Mouse (Mus musculus): Measurements from ENCODE around the gene Cul5. TPM values are rescaled to one million over a fixed set of nuclear protein-coding genes. Genes with fewer than 3 reads are reported as not detected.

Gene Cul5
- total RNA-seq, 2 experiments from 2014 or later: 60.7 to 62.9 TPM

DNA sequence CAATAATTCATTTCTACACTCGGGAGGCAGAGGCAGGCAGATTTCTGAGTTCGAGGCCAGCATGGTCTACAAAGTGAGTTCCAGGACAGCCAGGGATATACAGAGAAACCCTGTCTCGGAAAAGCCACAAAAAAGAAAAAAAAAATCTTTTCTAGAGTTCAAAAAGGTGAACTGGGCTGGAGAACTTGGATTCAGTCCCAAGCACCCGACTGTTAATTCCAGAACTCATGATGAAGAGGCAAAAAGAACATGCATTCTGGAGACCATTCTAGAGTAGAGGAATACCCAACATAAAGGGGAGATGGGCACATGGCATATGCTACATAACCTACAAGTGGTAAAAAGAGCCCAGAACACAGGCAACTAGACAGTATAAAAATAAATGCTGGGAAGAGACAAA, 62.0 kb downstream of the Cul5 start:
- no peak for DNase-seq (ENCODE audit: low spot score in 2 of 2)

DNA sequence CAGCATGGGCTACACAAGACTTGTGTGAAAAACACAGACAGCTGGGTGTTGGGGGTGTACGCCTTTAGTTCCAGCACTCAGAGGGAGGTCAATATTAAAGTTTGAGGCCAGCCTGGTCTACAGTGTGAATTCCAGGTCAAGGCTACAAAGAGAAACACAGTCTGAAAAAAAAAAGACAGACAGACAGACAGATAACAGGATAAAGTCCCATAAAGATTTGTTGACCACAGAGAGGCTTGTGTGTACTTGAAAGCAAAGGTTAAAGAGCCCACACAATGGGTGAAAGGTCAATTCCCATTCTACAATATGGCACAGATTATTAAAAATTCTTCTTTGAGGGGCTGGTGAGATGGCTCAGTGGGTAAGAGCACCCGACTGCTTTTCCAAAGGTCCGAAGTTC, 62.6 kb downstream of the Cul5 start:
- DNase-seq (ENCODE audit: low spot score in 2 of 2): no peak

DNA sequence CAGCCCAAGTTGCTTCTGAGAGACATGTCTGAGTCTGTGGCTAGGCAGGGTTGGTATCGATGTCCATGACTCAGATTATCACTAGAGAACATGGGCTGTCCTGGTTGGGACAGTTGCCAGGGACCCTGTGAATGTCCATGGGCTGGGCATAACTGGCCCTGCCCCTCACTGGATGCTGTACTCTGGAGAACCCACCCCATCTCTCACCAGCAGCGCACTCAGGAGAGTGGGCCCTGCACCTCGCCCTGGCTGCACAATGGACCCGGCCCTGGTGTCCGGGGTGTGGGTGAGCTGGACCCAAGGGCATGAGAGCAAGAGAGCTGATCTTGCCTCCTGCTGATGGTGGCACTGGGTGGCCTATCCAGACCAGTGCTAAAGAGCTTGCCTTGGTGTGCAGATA, 64.9 kb downstream of the Cul5 start:
- DNase-seq (ENCODE audit: low spot score in 2 of 2): no peak

DNA sequence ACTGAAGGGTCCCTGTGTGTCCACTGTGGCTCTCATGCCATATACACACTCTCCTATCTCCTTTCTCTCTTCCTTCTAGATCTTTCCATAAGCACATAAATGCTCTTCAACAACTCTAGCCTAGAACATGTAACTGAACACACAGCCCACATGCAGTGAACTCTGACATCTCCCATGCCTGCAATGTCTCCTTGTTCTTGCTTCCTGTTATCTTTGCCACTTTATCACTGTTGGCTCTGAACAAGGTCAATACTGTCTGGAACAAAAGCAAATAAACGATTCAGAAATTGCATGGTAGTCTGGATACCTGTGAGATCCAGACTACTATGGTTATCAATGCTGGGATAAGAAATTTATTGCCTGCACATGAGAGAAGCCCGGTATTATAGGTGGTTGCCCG, 66.0 kb downstream of the Cul5 start:
- no peak for DNase-seq (ENCODE audit: low spot score in 2 of 2)

DNA sequence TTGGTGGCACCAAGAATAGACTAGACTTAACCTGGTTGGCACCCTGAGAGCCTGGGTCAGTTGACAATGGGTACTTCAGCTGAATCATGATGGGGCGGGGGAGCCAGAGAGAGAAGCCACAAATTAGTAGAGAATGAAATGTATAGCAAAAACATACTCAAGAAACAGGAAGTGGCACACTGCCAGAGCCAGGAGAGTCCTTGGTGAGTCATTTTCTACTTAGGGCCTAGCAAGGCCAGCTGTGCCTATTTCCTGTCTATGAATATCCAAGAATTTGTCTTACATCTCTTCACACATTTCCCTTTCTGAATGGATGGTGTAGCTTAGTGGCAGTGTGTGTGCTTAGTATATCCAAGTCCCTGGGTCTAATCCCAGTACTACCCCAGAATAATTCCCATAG, 66.4 kb downstream of the Cul5 start:
- no peak for DNase-seq (ENCODE audit: low spot score in 2 of 2)

DNA sequence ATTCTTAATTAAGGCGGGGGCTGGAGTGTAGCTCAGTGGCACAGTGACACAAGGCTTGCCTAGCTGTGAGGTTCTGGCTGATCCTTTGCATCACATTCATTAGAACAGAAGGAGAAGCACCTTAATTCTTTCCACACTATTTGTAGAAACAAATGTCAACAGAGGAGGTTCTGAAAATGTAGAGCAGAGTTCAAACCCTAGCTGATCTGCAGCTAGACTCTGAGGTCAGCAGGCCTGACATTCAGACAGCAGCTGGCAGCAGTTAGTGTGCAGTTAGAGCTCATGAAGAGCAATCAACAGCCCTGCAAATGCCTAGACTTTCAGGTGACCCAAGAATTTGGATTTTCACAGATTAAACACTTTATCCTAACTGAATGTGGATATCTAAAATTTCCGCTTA, 68.3 kb downstream of the Cul5 start:
- DNase-seq (ENCODE audit: low spot score in 2 of 2): no peak

DNA sequence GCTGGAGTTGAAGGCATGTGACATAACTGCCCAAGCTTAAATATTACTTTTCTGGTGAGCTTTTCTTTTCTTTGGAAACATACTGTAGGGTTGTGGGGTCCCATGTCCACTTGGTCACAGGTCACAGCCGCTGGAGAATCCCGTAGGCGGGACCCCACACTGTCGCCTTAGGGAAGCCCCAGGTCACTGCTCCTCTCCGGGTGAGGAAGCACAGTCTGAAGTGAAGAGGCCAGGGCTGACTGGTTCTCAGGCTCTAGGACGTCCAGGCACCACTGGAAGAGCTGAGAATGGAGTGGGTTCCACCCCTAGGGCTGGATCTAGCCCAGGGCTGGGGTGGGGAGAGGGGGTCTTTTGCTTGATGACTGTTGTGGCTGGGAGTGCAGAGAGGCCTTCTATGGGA, 71.2 kb downstream of the Cul5 start:
- no peak for DNase-seq (ENCODE audit: low spot score in 2 of 2)

DNA sequence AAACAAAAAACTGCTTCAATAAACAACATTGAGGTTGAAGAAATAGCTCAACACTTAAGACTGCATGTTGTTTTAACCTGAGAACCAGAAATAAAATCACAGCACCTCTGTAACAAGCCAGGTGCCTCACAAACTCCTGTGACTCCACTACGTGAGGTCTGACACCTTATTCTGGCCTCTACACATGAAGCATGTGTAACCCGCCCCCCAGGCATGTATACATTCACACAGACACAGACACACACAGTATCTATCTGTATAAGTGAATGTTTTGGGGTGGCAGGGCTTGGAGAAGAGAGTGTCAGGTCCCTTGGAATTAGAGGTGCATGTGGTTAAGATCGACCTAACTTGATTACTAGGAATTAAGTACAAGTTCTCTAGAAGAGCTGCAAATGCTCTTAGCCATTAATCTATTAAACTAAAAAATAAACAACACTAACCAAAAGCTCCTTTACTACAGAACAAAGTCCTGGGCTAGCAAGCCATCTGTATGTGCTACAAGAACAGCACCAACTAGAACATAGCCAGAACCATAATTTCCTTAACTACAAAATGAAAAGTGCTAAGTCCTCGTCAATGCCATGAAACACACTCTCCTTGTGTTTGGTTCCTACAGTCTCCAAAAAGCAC, 72.7 kb downstream of the Cul5 start:
- DNase-seq (ENCODE audit: low spot score in 2 of 2): no peak

DNA sequence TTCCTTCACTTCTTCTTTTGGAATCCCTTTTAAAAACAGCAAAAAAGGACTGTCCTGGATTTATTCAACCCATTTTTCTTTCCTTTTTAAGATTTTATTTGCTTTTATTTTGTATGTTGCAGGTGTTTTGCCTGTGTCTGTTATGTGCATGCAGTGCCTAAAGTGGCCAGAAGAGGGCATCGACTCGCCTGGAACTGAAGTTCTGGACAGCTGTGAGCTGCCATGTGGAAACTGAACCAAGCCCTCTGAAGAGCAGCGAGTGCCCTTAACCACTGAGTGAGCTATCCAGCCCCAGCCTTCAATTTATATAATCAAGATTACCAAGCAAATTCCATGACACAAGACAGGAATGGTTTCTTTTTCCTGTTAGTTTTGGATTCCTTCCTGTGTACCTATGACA, 75.0 kb downstream of the Cul5 start:
- DNase-seq (ENCODE audit: low spot score in 2 of 2): peak in 1 of 2 experiments; percentile 65

DNA sequence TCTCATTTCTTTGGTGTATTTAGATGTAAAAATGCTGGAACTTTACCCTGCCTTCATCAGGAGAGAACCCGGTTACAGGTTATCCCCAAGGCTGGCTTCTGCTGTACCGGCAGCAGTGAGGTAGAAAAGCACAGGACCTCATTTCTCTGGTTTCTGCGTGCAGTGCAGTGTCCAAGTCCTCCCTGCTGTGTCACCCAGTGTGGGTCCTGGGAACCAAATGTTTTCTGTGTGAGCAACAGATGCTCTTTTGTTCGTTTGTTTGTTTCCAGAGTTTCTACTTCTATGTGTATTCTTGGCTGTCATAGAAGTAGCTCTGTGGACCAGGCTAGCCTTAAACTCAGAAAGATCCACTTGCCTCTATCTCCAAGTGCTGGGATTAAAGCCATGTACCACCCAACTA, 87.9 kb downstream of the Cul5 start:
- DNase-seq (ENCODE audit: low spot score in 2 of 2): no peak

DNA sequence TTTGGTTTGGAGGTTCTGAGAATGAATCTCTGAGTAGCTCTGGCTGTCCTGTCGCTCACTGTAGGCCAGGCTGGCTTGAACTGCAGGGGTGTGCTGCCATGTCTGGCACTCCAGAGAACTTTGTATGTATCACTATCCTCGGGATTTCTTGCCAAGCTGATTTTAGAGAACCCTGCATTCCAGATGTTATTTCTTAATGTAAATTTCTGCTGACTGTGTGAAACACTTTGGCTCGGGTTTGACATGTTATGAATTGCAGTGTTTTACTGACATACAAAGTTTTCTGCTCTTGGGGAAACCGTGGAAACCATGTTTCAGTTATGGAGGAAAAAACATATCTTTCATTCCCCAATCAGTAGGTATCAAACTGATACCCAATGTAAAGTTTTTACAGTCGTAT, 94.1 kb downstream of the Cul5 start:
- no peak for DNase-seq (ENCODE audit: low spot score in 2 of 2)

DNA sequence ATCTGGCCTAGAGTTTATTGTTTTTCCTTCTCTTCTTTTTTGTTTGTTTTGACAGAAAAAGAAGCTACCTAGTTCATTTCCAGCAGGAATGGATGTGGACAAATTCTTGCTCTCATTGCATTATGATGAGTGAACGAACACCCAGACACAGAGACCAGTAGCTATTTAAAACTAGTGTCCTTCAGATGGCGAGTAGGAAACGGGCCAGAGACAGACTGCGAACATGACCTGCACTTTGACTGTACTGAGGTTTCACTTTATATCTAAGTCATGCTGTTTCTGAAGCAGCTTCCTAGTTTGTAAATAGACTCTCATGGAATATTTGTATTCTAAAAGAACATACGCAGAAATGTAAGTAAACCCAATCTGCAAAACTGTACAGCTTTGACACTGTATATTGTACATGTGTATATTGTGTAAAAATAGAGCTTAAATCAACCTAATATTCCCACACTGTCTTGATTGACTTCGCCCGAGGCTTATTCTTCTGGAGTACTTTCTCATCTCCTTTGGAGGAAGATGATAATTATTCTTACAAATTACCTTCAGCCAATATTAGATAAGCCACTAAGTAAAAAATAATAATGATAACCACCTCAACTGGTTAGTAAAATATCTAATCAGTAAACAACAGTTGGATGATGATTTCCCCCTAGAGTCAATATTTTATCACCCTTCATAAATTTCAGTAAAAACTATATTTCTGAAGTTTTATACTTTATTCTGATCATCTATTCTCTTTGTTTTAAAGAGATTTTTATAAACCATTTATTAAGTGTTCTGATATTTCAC, 97.1 kb downstream of the Cul5 start:
- DNase-seq (ENCODE audit: low spot score in 2 of 2): no peak

DNA sequence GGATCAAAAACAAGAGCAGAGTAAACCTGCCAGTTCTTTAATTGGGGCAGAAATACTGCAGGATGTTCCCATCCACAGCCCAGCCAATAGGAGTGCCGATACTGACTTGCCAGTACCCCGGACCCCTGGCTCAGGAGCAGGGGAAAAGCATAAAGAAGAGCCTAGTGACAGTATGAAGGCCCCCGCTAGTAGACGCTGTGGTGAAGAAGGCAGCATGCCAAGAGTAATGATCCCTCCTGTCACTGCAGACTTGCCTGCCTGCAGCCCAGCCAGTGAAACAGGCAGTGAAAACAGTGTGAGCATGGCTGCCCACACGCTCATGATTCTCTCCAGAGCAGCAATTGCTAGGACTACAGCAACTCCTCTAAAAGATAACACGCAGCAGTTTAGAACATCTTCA, 99.2 kb downstream of the Cul5 start:
- peak in 1 of 2 experiments; percentile 62 for DNase-seq (ENCODE audit: low spot score in 2 of 2)

Other genes starting within 250 kb of the Cul5 start
- gene Atm, start 133.3 kb downstream of the Cul5 start, total RNA-seq (2021): 10 to 100 TPM; 19.8 to 22.0 TPM
- gene Npat, start 133.0 kb downstream of the Cul5 start, total RNA-seq (2021): 10 to 100 TPM; 16.6 to 17.0 TPM
- 10 to 100 TPM; 54.5 to 55.4 TPM for gene Acat1, start 59.6 kb downstream of the Cul5 start, total RNA-seq (2021)
- gene Rab39, start 36.2 kb upstream of the Cul5 start, total RNA-seq (2021): 1 to 10 TPM; 2.1 to 2.7 TPM
- 1 to 10 TPM; 5.0 TPM for gene Slc35f2, start 101.5 kb upstream of the Cul5 start, total RNA-seq (2021)
- gene Sln, start 180.2 kb upstream of the Cul5 start, total RNA-seq (2021): not detected